Mouse (Mus musculus) macrophage (primary cell): ENCODE data around the gene Ndrg3. TPM values are rescaled to one million over a fixed set of nuclear protein-coding genes. Genes with fewer than 3 reads are reported as not detected.
"Not testable (repeated sequence)": the region's sequence is repeated elsewhere in the genome, so short reads cannot be mapped to it uniquely, and the experiment has no call there.

Experiments used
- H3K27ac ChIP-seq: fragments of 350-480 bp; formaldehyde crosslinking; 2 replicates; pipeline ENCODE4 v1.9.0; 2021
- H3K36me3 ChIP-seq: fragments of 350-480 bp; formaldehyde crosslinking; 2 replicates; pipeline ENCODE4 v1.9.0; 2021; ENCODE audit errors: inconsistent target
- H3K4me3 ChIP-seq: fragments of 350-480 bp; formaldehyde crosslinking; 2 replicates; pipeline ENCODE4 v1.9.0; 2021; ENCODE audit errors: inconsistent target
- H3K79me2 ChIP-seq: fragments of 350-480 bp; formaldehyde crosslinking; 2 replicates; pipeline ENCODE4 v1.9.0; 2021; ENCODE audit errors: inconsistent target
- WGBS: methylation state at CpG from one replicate; pipeline ENCODE4 v1.1.7; 2026; ENCODE audit warnings: inconsistent platforms; ENCODE audit not compliant: missing documents; 5-methylcytosine and 5-hydroxymethylcytosine counted together
- polyA plus RNA-seq: library from polyadenylated mRNA; stranded (reverse); fragments of 250-400 nt; gene quantifications from 3 replicates; pipeline ENCODE4 v1.2.4, GENCODE M21; 2018; ENCODE audit warnings: inconsistent platforms

Ndrg3 gene
- polyA plus RNA-seq, 1 experiment from 2014 or later = 32.1 TPM

DNA sequence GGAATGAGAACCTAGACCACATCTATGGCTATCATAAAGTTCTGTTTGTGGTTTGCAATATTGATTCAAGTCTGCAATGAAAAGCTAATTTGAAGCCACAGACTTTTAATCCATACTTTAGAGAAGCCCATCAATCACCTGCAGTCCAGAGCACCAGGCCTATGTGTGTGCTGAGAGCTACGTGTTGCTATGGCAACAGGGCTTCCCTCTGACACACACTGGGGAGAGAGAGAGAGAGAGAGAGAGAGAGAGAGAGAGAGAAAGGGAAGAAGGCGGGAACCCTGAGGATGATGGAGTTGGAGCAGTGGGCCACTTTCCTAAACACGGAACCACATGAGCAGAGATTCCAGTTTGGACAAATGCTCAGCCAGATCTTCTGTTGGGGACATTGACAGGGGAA lies 99.6 kb downstream of the Ndrg3 start:
- Histone ChIP-seq H3K4me3 (no peak overlapping the region), H3K79me2 (no peaks in the 10 kb centered on the region), H3K36me3 (no peaks in the 10 kb centered on the region), H3K27ac (no peak overlapping the region)
- WGBS = 80% methylated on average over 3 of the region's 3 CpGs

DNA sequence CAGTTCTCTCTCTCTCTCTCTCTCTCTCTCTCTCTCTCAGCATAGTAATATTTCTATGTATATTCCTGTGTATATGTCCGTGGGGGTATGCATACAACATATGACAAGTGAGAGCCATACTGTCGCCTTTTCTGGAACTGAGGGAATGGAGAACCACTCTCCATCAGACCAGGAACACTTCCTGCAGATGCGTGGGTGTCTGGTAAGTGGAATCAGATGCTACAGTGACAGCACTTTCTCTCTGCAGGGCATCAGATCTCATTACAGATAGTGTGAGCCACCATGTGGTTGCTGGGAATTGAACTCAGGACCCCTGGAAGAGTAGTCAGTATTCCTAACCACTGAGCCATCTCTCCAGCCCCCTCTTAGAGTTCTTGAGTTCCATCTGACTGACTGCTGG lies 103.4 kb downstream of the Ndrg3 start:
- WGBS = 82% methylated on average over 3 of the region's 3 CpGs
- H3K79me2 ChIP-seq = no peaks in the 10 kb centered on the region
- no peak overlapping the region for H3K27ac ChIP-seq
- no peak overlapping the region for H3K4me3 ChIP-seq
- no peaks in the 10 kb centered on the region for H3K36me3 ChIP-seq

DNA sequence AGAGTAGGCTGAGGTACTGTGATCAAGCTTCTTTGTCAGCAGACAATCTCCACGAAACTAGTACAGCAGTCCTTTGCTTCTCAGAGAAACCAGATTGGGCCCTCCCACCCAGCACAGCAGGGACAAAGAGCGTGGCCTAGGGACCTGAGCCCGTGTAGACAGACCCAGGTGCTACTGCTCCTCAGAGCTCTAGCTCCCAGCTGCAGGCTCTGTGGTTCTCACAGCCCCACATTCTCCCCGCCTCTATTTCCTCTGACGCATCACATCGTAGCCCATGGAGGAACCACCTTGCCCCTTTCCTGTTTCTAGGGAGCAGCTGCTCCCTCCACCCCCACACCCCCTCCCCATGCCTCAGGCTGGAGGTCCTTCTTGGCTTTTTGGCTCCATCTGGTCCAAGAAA lies 104.8 kb downstream of the Ndrg3 start, which contains the start of gene Sla2:
Gene Sla2 (minus strand): TSS at position 176 of the 400 bp plus-strand sequence.
- H3K79me2 ChIP-seq = no peaks in the 10 kb centered on the region
- 15% methylated on average over 6 of the region's 6 CpGs for WGBS
- no peak within 1 kb of the TSS for H3K4me3 ChIP-seq
- no peak within 1 kb of the TSS for H3K27ac ChIP-seq
- H3K36me3 ChIP-seq = no peaks in the 10 kb centered on the region

DNA sequence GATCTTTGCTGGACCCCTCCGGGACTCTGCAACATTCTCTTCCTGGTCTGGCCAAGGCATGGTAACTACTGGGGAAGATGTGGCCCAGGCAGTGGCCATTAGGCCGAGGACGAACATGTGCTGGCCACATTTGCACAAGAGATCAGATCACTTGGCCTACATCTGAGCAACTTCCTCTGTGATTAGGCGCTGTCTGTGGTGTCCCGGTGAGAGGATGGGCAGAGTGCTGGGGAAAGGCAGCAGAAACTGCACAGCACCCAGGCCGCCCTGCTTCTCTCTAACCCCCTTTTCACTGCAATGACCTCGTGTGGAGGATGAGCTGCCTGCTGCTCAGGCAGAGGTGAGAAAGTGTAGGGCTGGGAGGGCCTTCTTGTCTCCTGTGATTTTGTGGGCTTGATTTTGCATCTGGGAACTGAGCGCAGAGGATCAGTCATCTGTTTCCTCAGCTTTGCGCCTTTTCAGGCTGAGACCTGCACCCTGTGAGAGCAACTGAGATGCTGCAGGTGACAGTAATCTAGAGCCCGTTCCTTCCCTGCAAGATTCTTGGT lies 105.7 kb downstream of the Ndrg3 start:
- H3K27ac ChIP-seq = no peak overlapping the region
- WGBS = 49% methylated on average over 10 of the region's 10 CpGs

DNA sequence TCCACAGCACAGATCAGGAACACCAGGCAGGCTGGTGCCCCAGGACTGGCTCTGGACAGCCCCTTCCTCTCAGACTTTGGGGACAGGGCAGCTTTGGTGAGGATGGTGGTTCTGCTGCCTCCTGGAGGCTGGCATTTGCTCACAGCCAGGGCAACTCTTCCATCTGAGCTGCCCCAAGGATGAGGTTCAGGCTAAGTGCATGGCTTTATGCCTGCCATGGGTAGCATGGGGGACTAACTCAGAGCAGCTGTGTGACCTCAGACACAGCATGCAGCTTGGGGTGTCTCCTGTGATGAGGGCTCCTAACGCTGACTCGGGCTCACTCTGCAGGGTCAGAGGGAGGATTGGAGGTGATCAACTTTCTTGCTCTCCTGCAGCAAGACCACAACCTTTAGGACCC lies 106.2 kb downstream of the Ndrg3 start:
- not testable (repeated sequence) for H3K36me3 ChIP-seq, H3K79me2 ChIP-seq, H3K27ac ChIP-seq, H3K4me3 ChIP-seq
- 58% methylated on average over 2 of the region's 2 CpGs for WGBS

More for the DNA sequence above, 105.7 kb downstream of the Ndrg3 start:
- no peak overlapping the region for H3K4me3 ChIP-seq
- H3K79me2 ChIP-seq = no peaks in the 10 kb centered on the region
- H3K36me3 ChIP-seq = no peaks in the 10 kb centered on the region

DNA sequence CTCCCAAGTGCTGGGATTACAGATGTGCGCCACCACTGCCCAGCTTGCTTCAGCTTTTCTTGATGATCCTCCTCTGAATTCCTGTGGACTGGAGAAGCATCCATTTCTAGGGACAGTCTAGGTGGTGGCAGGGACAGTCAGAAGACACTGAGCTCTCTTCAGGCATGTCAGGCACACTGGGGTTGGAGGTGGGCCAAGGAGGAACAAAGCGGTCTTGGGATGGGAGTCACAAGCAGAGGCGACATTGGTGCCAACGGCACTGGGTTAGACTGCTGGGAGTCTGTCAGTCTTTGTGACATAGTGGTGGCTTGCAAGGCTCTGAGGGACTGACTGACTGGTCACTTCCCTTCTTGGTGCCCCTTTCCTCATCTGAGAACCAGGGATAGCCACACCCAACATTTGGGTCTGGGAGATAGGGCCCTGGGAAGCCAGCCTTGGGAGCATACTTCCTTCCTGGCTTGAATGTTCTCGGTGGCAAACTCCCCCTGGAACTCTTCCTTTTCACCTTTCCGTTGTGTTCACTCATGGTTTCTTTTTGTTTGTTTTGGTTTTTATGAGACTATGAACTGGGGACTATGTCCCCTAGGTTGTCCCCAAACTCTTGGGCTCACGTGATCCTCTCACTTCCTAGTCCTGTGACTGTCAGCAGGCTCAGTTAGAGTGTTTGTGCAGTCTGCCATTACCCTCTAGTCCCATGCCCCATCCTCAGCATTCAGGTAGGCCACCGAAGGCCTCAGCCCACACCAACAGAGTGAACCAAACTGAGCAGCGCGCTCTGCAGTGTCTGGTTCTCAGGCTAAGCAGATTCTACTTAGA lies 107.3 kb downstream of the Ndrg3 start:
- whole genome bisulfite sequencing = 48% methylated on average over 8 of the region's 10 CpGs
- no peak overlapping the region for H3K4me3 ChIP-seq
- no peaks in the 10 kb centered on the region for H3K36me3 ChIP-seq
- no peak overlapping the region for H3K27ac ChIP-seq
- no peaks in the 10 kb centered on the region for H3K79me2 ChIP-seq

DNA sequence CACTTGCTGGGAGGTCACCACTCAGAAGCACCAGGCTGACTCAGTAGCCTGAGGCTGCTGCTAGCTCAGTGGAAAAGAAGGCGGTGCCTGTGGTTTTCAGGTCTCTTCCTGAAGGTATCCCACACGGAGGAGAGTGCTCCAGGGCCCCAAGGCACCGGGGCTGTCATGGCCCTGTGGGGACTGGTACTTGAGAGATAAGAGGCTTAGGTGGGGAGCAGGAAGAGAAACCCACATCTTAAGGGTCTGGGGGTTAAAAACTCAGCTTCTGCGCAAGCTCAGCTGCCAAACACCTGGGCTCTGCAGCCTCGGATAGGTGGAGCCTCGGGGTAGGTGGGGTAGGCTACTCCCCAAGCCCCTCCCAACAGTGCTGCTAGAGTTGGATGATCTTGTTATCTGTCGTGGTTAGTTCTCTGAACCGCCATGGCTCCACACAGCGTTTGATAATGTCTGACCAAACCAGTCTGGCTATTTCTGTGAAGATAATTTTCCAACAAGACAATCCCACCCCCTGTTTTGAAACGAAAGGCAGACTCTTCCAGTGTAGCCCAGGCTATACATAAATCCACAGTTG lies 109.3 kb downstream of the Ndrg3 start:
- 41% methylated on average over 10 of the region's 10 CpGs for WGBS
- H3K36me3 ChIP-seq = no peaks in the 10 kb centered on the region
- no peaks in the 10 kb centered on the region for H3K79me2 ChIP-seq
- H3K4me3 ChIP-seq = no peak overlapping the region
- H3K27ac ChIP-seq = no peak overlapping the region

DNA sequence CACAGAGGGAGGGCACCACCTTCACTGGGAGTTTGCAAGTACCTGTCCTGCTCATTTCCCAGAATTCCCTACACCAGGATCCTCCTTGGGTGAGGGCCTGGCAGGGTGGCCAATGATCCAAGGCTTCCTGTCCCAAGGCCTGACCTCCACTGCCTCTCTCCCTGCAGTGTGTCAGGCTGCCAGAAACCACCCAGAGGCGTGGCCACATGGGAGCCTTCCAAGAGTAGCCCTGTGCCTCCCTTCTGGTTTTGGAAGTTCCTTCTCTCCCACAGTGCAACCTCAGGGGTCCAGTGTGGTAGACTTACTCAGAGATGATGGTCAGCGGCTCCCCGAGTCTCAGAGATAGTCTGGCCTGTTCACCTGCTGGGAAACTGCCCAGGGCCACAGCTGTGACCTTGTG lies 112.3 kb downstream of the Ndrg3 start:
- Histone ChIP-seq H3K4me3 (no peak overlapping the region), H3K36me3 (no peaks in the 10 kb centered on the region)

DNA sequence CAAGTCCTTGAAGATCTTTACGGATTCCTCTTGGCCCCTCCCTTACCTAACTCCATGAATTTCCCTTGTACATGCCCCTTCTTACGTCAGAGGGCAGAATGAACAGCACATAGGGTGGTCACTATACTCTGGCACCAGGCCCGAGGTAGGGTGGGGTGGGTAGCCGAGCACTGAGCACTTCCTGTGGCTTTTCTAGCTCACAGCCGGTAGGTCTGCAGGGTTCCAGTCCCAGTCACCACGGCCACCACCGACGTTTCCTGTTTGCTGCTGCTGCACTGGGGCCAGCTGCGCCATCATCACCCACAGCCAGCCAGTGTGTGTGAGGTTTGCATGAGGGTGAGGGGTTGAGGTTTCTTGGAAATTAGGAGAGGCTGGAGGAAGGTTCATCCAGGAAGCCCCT lies 114.1 kb downstream of the Ndrg3 start:
- 17% methylated on average over 9 of the region's 9 CpGs for WGBS
- no peak overlapping the region for H3K27ac ChIP-seq
- H3K36me3 ChIP-seq = peaks cover 16% of the 10 kb centered on the region

More for the DNA sequence above, 112.3 kb downstream of the Ndrg3 start:
- 88% methylated on average over 3 of the region's 3 CpGs for WGBS
- H3K27ac ChIP-seq = no peak overlapping the region
- H3K79me2 ChIP-seq = no peaks in the 10 kb centered on the region

More for the DNA sequence above, 114.1 kb downstream of the Ndrg3 start:
- H3K79me2 ChIP-seq = peaks cover 3% of the 10 kb centered on the region; the same call in 1 of the 2 replicates
- H3K4me3 ChIP-seq = no peak overlapping the region

Other genes starting within 250 kb of the Ndrg3 start
- 0.40 TPM in 1 of 3 replicates, not detected in the others for gene Myl9, start 216.6 kb downstream of the Ndrg3 start, polyA plus RNA-seq
- 0.11 to 0.33 TPM in 2 of 3 replicates, not detected in the other for gene Tgif2, start 152.0 kb downstream of the Ndrg3 start, polyA plus RNA-seq
- 0.72 to 2.6 TPM (median 0.75 TPM) in 3 replicates for gene 4930518I15Rik, start 134.1 kb downstream of the Ndrg3 start, polyA plus RNA-seq
- 108 to 213 TPM (median 184 TPM) in 3 replicates for gene Rab5if, start 128.9 kb downstream of the Ndrg3 start, polyA plus RNA-seq
- gene Sla2, start 104.9 kb downstream of the Ndrg3 start, polyA plus RNA-seq = 0.12 to 0.23 TPM in 2 of 3 replicates, not detected in the other
- gene Dsn1, start 15.1 kb upstream of the Ndrg3 start, polyA plus RNA-seq = 3.3 to 6.5 TPM (median 3.4 TPM) in 3 replicates
- 8.1 to 15.4 TPM (median 10.2 TPM) in 3 replicates for gene Soga1, start 87.2 kb upstream of the Ndrg3 start, polyA plus RNA-seq
- not detected in 3 replicates for gene Tldc2, start 95.0 kb upstream of the Ndrg3 start, polyA plus RNA-seq
- 206 to 608 TPM (median 460 TPM) in 3 replicates for gene Samhd1, start 143.2 kb upstream of the Ndrg3 start, polyA plus RNA-seq
- 10.6 to 26.0 TPM (median 16.2 TPM) in 3 replicates for gene Rbl1, start 212.5 kb upstream of the Ndrg3 start, polyA plus RNA-seq